8 mouse cellular contexts compared by ENCODE assay signal in the genomic region with DNA sequence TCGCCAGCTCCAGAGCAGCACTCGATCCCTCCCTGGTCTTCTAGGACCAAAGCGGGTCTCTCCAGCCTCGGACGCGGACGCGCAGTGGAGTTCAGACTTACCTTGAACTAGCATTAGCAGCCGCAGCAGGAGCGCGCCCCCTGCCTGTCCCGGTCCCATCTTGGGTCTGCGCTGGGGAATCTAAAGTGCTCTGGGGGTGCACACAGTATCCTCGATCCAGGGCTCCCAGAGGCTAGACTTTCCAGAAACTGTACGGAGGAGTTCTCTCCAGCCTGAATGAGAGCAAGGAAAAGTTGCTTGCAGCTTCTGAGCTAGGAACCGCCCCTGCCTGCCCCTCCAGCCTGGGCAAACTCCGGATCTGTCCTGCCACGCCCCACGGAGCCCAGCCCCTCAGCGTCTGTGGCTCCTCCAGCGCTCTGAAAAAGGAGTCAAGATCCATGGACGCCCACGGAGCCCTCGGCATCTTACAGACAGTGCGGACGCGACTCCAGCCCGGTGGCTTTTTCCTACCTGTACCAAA. TPM values are rescaled to one million over a fixed set of nuclear protein-coding genes. Genes with fewer than 3 reads are reported as not detected.
A peak's percentile ranks its signal among the peaks of the same experiment; 100 is the strongest.
DNase-seq lines count a peak whose midpoint lies in the region; ATAC-seq lines count a peak whose summit lies in the region.

A gene (minus strand): TSS at position 326 of the 520 bp plus-strand sequence.

- DNase-seq in T-cell, adult 2 months (ENCODE audit: low spot score) = peak; percentile 69
- peak; percentile 10 to 25 for DNase-seq in cerebellum, postnatal 36 days
- DNase-seq in gastrocnemius, adult 8-10 months (ENCODE audit: low spot score in 2 of 2) = peak; percentile 37 to 46
- peak; percentile 7 to 11 for DNase-seq in left cerebral cortex, postnatal 36 days (ENCODE audit: low spot score in 2 of 2)
- DNase-seq in right cerebral cortex, postnatal 14 days = peak; percentile 25
- peak; percentile 75 for DNase-seq in urinary bladder, postnatal 14 days (ENCODE audit: low spot score)

- no peaks in the 10 kb centered on the region for H3K36me3 ChIP-seq in hindbrain, embryonic 15.5 days

- H3K27ac ChIP-seq in hindbrain, embryonic 15.5 days (replicated peaks) = no peak within 1 kb of the TSS

- H3K4me2 ChIP-seq in hindbrain, embryonic 15.5 days = peak within 1 kb of the TSS; percentile 79

- WGBS in hindbrain, embryonic 15.5 days = 2% methylated on average over 28 of the region's 28 CpGs

- peaks cover 18% of the 10 kb centered on the region; the same call in 1 of the 2 replicates for H3K27me3 ChIP-seq in hindbrain, embryonic 15.5 days

- peaks cover 13% of the 10 kb centered on the region; the same call in 1 of the 2 replicates for H3K4me1 ChIP-seq in hindbrain, embryonic 15.5 days (replicated peaks)

- H3K9me3 ChIP-seq in hindbrain, embryonic 15.5 days = no peaks in the 10 kb centered on the region

- H3K9ac ChIP-seq in hindbrain, embryonic 15.5 days = peak within 1 kb of the TSS; percentile 38

- peak within 1 kb of the TSS; percentile 39 for H3K4me3 ChIP-seq in hindbrain, embryonic 15.5 days

- ATAC-seq in hindbrain, embryonic 15.5 days (ENCODE audit: low FRiP score, low read depth) = peak; percentile 85
- ATAC-seq in megakaryocyte progenitor cell, adult 5-6 weeks (replicated peaks; ENCODE audit: poor library complexity) = peak; percentile 82

- intact Hi-C loops in left cerebral cortex, postnatal 36 days (cut with DNase I) = no loop called here

RNA-seq across cellular contexts. Expression of the gene that starts here (rescaled TPM):
- total RNA-seq in gastrocnemius, adult 8-10 months (2022) = under 1 TPM; 0.17 to 0.97 (median 0.26) TPM
- 1.6 and 2.1 TPM in 2 replicates for polyA plus RNA-seq in hindbrain, embryonic 15.5 days (2015; fragmentation: Nextera tagmentation; extraction: Ambion mirVana)
- total RNA-seq in left cerebral cortex, postnatal 36 days (2021) = under 1 TPM in 1 of 2 experiments, not detected in 1; 0.32 TPM
- total RNA-seq in megakaryocyte progenitor cell, adult 5-6 weeks (2015) = 0.32 and 0.37 TPM in 2 replicates
- total RNA-seq in megakaryocyte progenitor cell, adult 5-6 weeks (2017) = 0.04 and 0.47 TPM in 2 replicates

Comparison
In these comparisons a context has a peak if more than half of its experiments do, and no peak if none do; other contexts are left out.
1. Peak in DNase-seq in gastrocnemius, adult 8-10 months; RNA of the gene not detected or under 1 TPM.
2. Peak in DNase-seq in left cerebral cortex, postnatal 36 days; RNA of the gene not detected or under 1 TPM.
3. Peak in ATAC-seq in megakaryocyte progenitor cell, adult 5-6 weeks; RNA of the gene not detected or under 1 TPM.
4. DNase-seq: peak in every context shown above with its lines; median percentile 75 in urinary bladder, postnatal 14 days; 69 in T-cell, adult 2 months; 42 in gastrocnemius, adult 8-10 months; 25 in right cerebral cortex, postnatal 14 days; 18 in cerebellum, postnatal 36 days; 9 in left cerebral cortex, postnatal 36 days.